Mouse (Mus musculus): ENCODE data around the gene Dcst2. TPM values are rescaled to one million over a fixed set of nuclear protein-coding genes. Genes with fewer than 3 reads are reported as not detected.
A peak's percentile ranks its signal among the peaks of the same experiment; 100 is the strongest.

Dcst2 gene
- total and polyA plus RNA-seq, 3 experiments = 0.06 TPM; not detected in 2

- Histone ChIP-seq H3K27me3 (ENCODE audit: control insufficient read depth in 1 of 2, insufficient read depth in 2 of 2, low read length in 2 of 2) (no peaks in the 10 kb centered on the region), H3K4me3 (ENCODE audit: control insufficient read depth in 1 of 2, insufficient read depth in 1 of 2, low read depth in 2 of 2, low read length in 2 of 2) (peak overlapping the region; percentile 75 to 92), H3K36me3 (ENCODE audit: control insufficient read depth in 1 of 2, insufficient read depth in 2 of 2, low read length in 2 of 2) (peaks cover 7 to 40% of the 10 kb centered on the region in 2 experiments), H3K9me3 (replicated peaks; ENCODE audit: insufficient read depth, low read length) (no peaks in the 10 kb centered on the region), H3K27ac (ENCODE audit: control insufficient read depth, low read depth, low read length) (peak overlapping the region; percentile 87), H3K4me1 (ENCODE audit: control insufficient read depth in 1 of 2, insufficient read depth in 2 of 2, low read length in 2 of 2) (peaks cover 18 to 38% of the 10 kb centered on the region in 2 experiments), H3K9ac (ENCODE audit: control insufficient read depth, low read depth, low read length, poor library complexity, severe bottlenecking) (peak overlapping the region; percentile 81), H3K79me2 (ENCODE audit: control insufficient read depth, insufficient read depth, low read length, poor library complexity) (peaks cover 48% of the 10 kb centered on the region)
- TF ChIP-seq TBP (IDR thresholded peaks at IDR 0.05; ENCODE audit: low read depth, low read length) (no peak), POLR2A (IDR thresholded peaks at IDR 0.05; ENCODE audit: control insufficient read depth in 1 of 2, insufficient read depth in 1 of 2, low read depth in 1 of 2, low read length in 2 of 2, poor library complexity in 1 of 2) (peak in 1 of 2 experiments; percentile 78; a peak in 2 of 4 replicates), NRF1 (IDR thresholded peaks at IDR 0.05; ENCODE audit: insufficient read depth, low read depth, low read length, poor library complexity, severe bottlenecking) (peak; percentile 85)
- DNase-seq (ENCODE audit: low read depth, low spot score) = peak; percentile 96
These were observed 56.0 kb downstream of the Dcst2 start for GRCm38 (mm10) chr3:89417840-89418169.

- H3K27me3 ChIP-seq (ENCODE audit: control insufficient read depth in 1 of 2, insufficient read depth in 2 of 2, low read length in 2 of 2) = no peaks in the 10 kb centered on the region
- H3K4me3 ChIP-seq (ENCODE audit: control insufficient read depth in 1 of 2, insufficient read depth in 1 of 2, low read depth in 2 of 2, low read length in 2 of 2) = peak within 1 kb of the TSS; percentile 75 to 92
- peaks cover 19 to 41% of the 10 kb centered on the region in 2 experiments for H3K4me1 ChIP-seq (ENCODE audit: control insufficient read depth in 1 of 2, insufficient read depth in 2 of 2, low read length in 2 of 2)
- peak within 1 kb of the TSS; percentile 87 for H3K27ac ChIP-seq (ENCODE audit: control insufficient read depth, low read depth, low read length)
- H3K9ac ChIP-seq (ENCODE audit: control insufficient read depth, low read depth, low read length, poor library complexity, severe bottlenecking) = peak within 1 kb of the TSS; percentile 81
- peak; percentile 100 for DNase-seq (ENCODE audit: low read depth, low spot score)
- H3K36me3 ChIP-seq (ENCODE audit: control insufficient read depth in 1 of 2, insufficient read depth in 2 of 2, low read length in 2 of 2) = peaks cover 7 to 41% of the 10 kb centered on the region in 2 experiments
- peaks cover 48% of the 10 kb centered on the region for H3K79me2 ChIP-seq (ENCODE audit: control insufficient read depth, insufficient read depth, low read length, poor library complexity)
- no peaks in the 10 kb centered on the region for H3K9me3 ChIP-seq (replicated peaks; ENCODE audit: insufficient read depth, low read length)
- TF ChIP-seq EP300 (IDR thresholded peaks at IDR 0.05; ENCODE audit: low read depth in 1 of 2, low read length in 2 of 2) = no peak
- TF ChIP-seq RAD21 (IDR thresholded peaks at IDR 0.05; ENCODE audit: low read depth, low read length) = no peak
- TF ChIP-seq ETS1 (IDR thresholded peaks at IDR 0.05; ENCODE audit: low read depth, low read length) = peak; percentile 26
- peak; percentile 86 for TF ChIP-seq ZMIZ1 (IDR thresholded peaks at IDR 0.05; ENCODE audit: low read depth, low read length)
- no peak for TF ChIP-seq GATA1 (IDR thresholded peaks at IDR 0.05; ENCODE audit: low read depth, low read length)
- peak; percentile 51; the same call in 1 of the 2 replicates for TF ChIP-seq TCF12 (IDR thresholded peaks at IDR 0.05; ENCODE audit: low read depth, low read length)
- TF ChIP-seq MYB (IDR thresholded peaks at IDR 0.05; ENCODE audit: low read depth, low read length) = peak; percentile 62
- peak; percentile 90 for TF ChIP-seq MAZ (IDR thresholded peaks at IDR 0.05; ENCODE audit: low read depth, low read length)
- TF ChIP-seq SMC3 (IDR thresholded peaks at IDR 0.05; ENCODE audit: low read depth, low read length) = no peak
- no peak; the same call in 1 of the 2 replicates for TF ChIP-seq RCOR1 (IDR thresholded peaks at IDR 0.05; ENCODE audit: low read depth, low read length)
- TF ChIP-seq SIN3A (IDR thresholded peaks at IDR 0.05; ENCODE audit: low read length) = peak; percentile 97
- no peak for TF ChIP-seq BHLHE40 (IDR thresholded peaks at IDR 0.05; ENCODE audit: borderline replicate concordance, low read depth, low read length)
- TF ChIP-seq UBTF (IDR thresholded peaks at IDR 0.05; ENCODE audit: borderline replicate concordance, insufficient read depth, low read depth, low read length) = no peak
- TF ChIP-seq E2F4 (IDR thresholded peaks at IDR 0.05; ENCODE audit: borderline replicate concordance, low read depth, low read length) = peak; percentile 81
- peak; percentile 46; the same call in 1 of the 2 replicates for TF ChIP-seq USF1 (IDR thresholded peaks at IDR 0.05; ENCODE audit: low read depth, low read length)
- peak; percentile 87 for TF ChIP-seq ELF1 (IDR thresholded peaks at IDR 0.05; ENCODE audit: low read depth, low read length)
- no peak for TF ChIP-seq ZC3H11A (IDR thresholded peaks at IDR 0.05; ENCODE audit: low read depth, low read length)
- TF ChIP-seq CHD2 (IDR thresholded peaks at IDR 0.05; ENCODE audit: low read length) = peak; percentile 49; the same call in 1 of the 2 replicates
- TF ChIP-seq USF2 (IDR thresholded peaks at IDR 0.05; ENCODE audit: borderline replicate concordance in 1 of 2, insufficient read depth in 1 of 2, low read depth in 1 of 2, low read length in 2 of 2) = no peak
- TF ChIP-seq MEF2A (IDR thresholded peaks at IDR 0.05; ENCODE audit: extremely low read depth, insufficient replicate concordance, low read depth, low read length, poor library complexity, severe bottlenecking) = no peak
- TF ChIP-seq KAT2A (conservative IDR thresholded peaks at IDR 0.05; ENCODE audit: low read depth, low read length) = peak; percentile 74
- no peak for TF ChIP-seq ZKSCAN1 (IDR thresholded peaks at IDR 0.05; ENCODE audit: low read depth, low read length)
- TF ChIP-seq NRF1 (IDR thresholded peaks at IDR 0.05; ENCODE audit: insufficient read depth, low read depth, low read length, poor library complexity, severe bottlenecking) = no peak; the same call in 1 of the 2 replicates
- 0 out of 6 replicates have a peak, but pooled peaks of 1 of the 3 experiments have one; percentile 7 for TF ChIP-seq CTCF (IDR thresholded peaks at IDR 0.05 in 2 of 3, conservative IDR thresholded peaks at IDR 0.05 in 1 of 3; ENCODE audit: control insufficient read depth in 1 of 3, insufficient read depth in 1 of 3, low read depth in 2 of 3, low read length in 3 of 3, poor library complexity in 1 of 3, severe bottlenecking in 1 of 3)
- no peak for TF ChIP-seq GABPA (IDR thresholded peaks at IDR 0.05; ENCODE audit: low read depth, low read length)
- TF ChIP-seq CHD1 (IDR thresholded peaks at IDR 0.05; ENCODE audit: low read depth, low read length) = no peak
- peak; percentile 11 to 93; a peak in 3 of 4 replicates for TF ChIP-seq POLR2A (IDR thresholded peaks at IDR 0.05; ENCODE audit: control insufficient read depth in 1 of 2, insufficient read depth in 1 of 2, low read depth in 1 of 2, low read length in 2 of 2, poor library complexity in 1 of 2)
- TF ChIP-seq POLR2AphosphoS2 (IDR thresholded peaks at IDR 0.05; ENCODE audit: low read length) = peak; percentile 97
These were observed 56.5 kb downstream of the Dcst2 start, which contains the start of the genes Cks1b and Shc1 for GRCm38 (mm10) chr3:89418170-89418860. Cks1b (minus strand) TSS chr3:89418383. Shc1 (plus strand) TSS chr3:89418443.
